In the genomic region with DNA sequence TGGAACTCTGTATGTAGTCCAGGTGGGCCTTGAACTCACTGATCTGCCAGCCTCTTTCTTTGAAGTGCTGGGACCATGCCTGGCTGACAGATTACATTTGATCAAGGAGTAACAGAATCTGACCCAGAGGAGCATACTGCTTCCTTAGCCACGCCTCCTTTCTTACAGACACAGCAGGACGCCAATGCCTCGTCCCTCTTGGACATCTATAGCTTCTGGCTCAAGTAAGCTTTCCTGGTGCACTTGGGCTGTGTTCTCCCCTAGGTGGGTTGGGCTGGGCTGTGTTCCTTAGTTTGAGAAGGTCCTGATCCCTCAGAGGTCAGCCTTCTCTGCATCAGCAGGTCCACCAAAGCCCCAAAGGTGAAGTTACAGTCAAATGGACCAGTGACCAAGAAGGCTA, we compare ENCODE assay signal across 27 mouse cellular contexts. TPM values are rescaled to one million over a fixed set of nuclear protein-coding genes. Genes with fewer than 3 reads are reported as not detected.
A peak's percentile ranks its signal among the peaks of the same experiment; 100 is the strongest.
DNase-seq lines count a peak whose midpoint lies in the region; ATAC-seq and TF ChIP-seq lines count a peak whose summit lies in the region.
"Had no signal": no experiment of that assay in that cellular context is flagged by ENCODE, and none has a peak within 500 bp of the region (broad histone marks: within the 10 kb centered on the region; RNA-seq: fewer than 3 reads in every experiment).

No protein-coding gene starts in this region.

- no peak overlapping the region for H3K4me2 ChIP-seq in embryonic facial prominence, embryonic 13.5 days
- no peak overlapping the region for H3K4me2 ChIP-seq in liver, embryonic 11.5 days
- no peak overlapping the region for H3K4me2 ChIP-seq in liver, postnatal 0 days (ENCODE audit: low read depth, low read length)
- H3K4me2 ChIP-seq: embryonic facial prominence, embryonic 15.5 days; heart, embryonic 11.5 days; hindbrain, embryonic 12.5 days had no signal

- 63% methylated on average over 3 of the region's 3 CpGs for WGBS in embryonic facial prominence, embryonic 13.5 days
- 67% methylated on average over 3 of the region's 3 CpGs for WGBS in embryonic facial prominence, embryonic 10.5 days
- 69% methylated on average over 3 of the region's 3 CpGs for whole genome bisulfite sequencing in liver, embryonic 11.5 days
- WGBS in liver, postnatal 0 days (ENCODE audit: insufficient replicate concordance), result 77% methylated on average over 3 of the region's 3 CpGs

- H3K4me1 ChIP-seq in embryonic facial prominence, embryonic 13.5 days, result peaks cover 22% of the 10 kb centered on the region
- peaks cover 19% of the 10 kb centered on the region for H3K4me1 ChIP-seq in embryonic facial prominence, embryonic 10.5 days
- H3K4me1 ChIP-seq in liver, embryonic 11.5 days (replicated peaks; ENCODE audit: control insufficient read depth, insufficient read depth, low read length), result peaks cover 29% of the 10 kb centered on the region
- peaks cover 17% of the 10 kb centered on the region for H3K4me1 ChIP-seq in liver, postnatal 0 days (ENCODE audit: insufficient read depth)

- TF ChIP-seq CTCF in liver, postnatal 0 days (IDR thresholded peaks at IDR 0.05; ENCODE audit: low read depth), result no peak

- no peak for ATAC-seq in embryonic facial prominence, embryonic 13.5 days (ENCODE audit: insufficient number of reproducible peaks, insufficient read depth, low FRiP score, low TSS enrichment, low read depth)
- no peak for ATAC-seq in liver, embryonic 11.5 days (replicated peaks; ENCODE audit: low FRiP score)
- ATAC-seq in liver, postnatal 0 days, result no peak
- ATAC-seq: activated CD4-positive, CD25-positive, alpha-beta regulatory T cell, adult 4 months; forebrain, embryonic 16.5 days; hindbrain, embryonic 16.5 days; inflammation-experienced regulatory T-cells, adult 6 months; intestine, postnatal 0 days had no signal

- H3K36me3 ChIP-seq in embryonic facial prominence, embryonic 13.5 days, result peaks cover 64% of the 10 kb centered on the region
- H3K36me3 ChIP-seq in embryonic facial prominence, embryonic 10.5 days (replicated peaks), result peaks cover 74% of the 10 kb centered on the region
- H3K36me3 ChIP-seq in liver, embryonic 11.5 days (ENCODE audit: control insufficient read depth, insufficient read depth, low read length), result peaks cover 60% of the 10 kb centered on the region
- H3K36me3 ChIP-seq in liver, postnatal 0 days (replicated peaks; ENCODE audit: insufficient read depth, low read length), result peaks cover 52% of the 10 kb centered on the region

- H3K9ac ChIP-seq in embryonic facial prominence, embryonic 13.5 days, result 0 out of 2 replicates have a peak overlapping the region, but pooled peaks have one; percentile 3
- H3K9ac ChIP-seq in liver, embryonic 11.5 days (ENCODE audit: low read depth, low read length), result no peak overlapping the region
- H3K9ac ChIP-seq in liver, postnatal 0 days (replicated peaks), result no peak overlapping the region
- H3K9ac ChIP-seq: embryonic facial prominence, embryonic 15.5 days; hindbrain, embryonic 12.5 days had no signal

- H3K27ac ChIP-seq in embryonic facial prominence, embryonic 13.5 days, result no peak overlapping the region
- no peak overlapping the region for H3K27ac ChIP-seq in embryonic facial prominence, embryonic 10.5 days (replicated peaks)
- H3K27ac ChIP-seq in liver, embryonic 11.5 days (ENCODE audit: low read depth, low read length), result no peak overlapping the region
- H3K27ac ChIP-seq in liver, postnatal 0 days (ENCODE audit: low read depth), result no peak overlapping the region
- H3K27ac ChIP-seq: embryonic facial prominence, embryonic 15.5 days; forebrain, embryonic 10.5 days; heart, adult 2 months; hindbrain, embryonic 12.5 days had no signal

- DNase-seq in embryonic facial prominence, embryonic 10.5 days (ENCODE audit: low spot score), result no peak
- DNase-seq in liver, embryonic 11.5 days (ENCODE audit: low spot score), result no peak
- no peak for DNase-seq in liver, postnatal 0 days
- peak; percentile 58 for DNase-seq in R1 (ENCODE audit: low read depth, low spot score)
- no peak for DNase-seq in urinary bladder, adult 2 months (ENCODE audit: low spot score)
- DNase-seq in testis, postnatal 14 days (ENCODE audit: low spot score), result no peak
- DNase-seq: adrenal gland, postnatal 14 days; B cell, adult 2 months; cerebellum, adult 11-12 months; cerebellum, adult 9-11 months; cerebellum, postnatal 36 days; gastrocnemius, postnatal 10 days; heart, adult 2 months; heart, postnatal 36 days had no signal

- no peaks in the 10 kb centered on the region for H3K27me3 ChIP-seq in embryonic facial prominence, embryonic 13.5 days
- no peaks in the 10 kb centered on the region for H3K27me3 ChIP-seq in embryonic facial prominence, embryonic 10.5 days (replicated peaks; ENCODE audit: low read depth, poor library complexity, severe bottlenecking)
- H3K27me3 ChIP-seq in liver, embryonic 11.5 days (replicated peaks; ENCODE audit: control insufficient read depth, insufficient read depth, low read length), result no peaks in the 10 kb centered on the region
- no peaks in the 10 kb centered on the region for H3K27me3 ChIP-seq in liver, postnatal 0 days (ENCODE audit: insufficient read depth, low read length)
- H3K27me3 ChIP-seq: embryonic facial prominence, embryonic 15.5 days; hindbrain, embryonic 12.5 days had no signal

- no peak for TF ChIP-seq EP300 in liver, postnatal 0 days (IDR thresholded peaks at IDR 0.05; ENCODE audit: low read depth)

- no peak overlapping the region for H3K4me3 ChIP-seq in embryonic facial prominence, embryonic 13.5 days
- no peak overlapping the region for H3K4me3 ChIP-seq in embryonic facial prominence, embryonic 10.5 days
- H3K4me3 ChIP-seq in liver, embryonic 11.5 days (ENCODE audit: low read depth, low read length), result 0 out of 2 replicates have a peak overlapping the region, but pooled peaks have one; percentile 15
- no peak overlapping the region for H3K4me3 ChIP-seq in liver, postnatal 0 days (ENCODE audit: low read depth, low read length)
- H3K4me3 ChIP-seq: heart, adult 2 months; hindbrain, embryonic 12.5 days had no signal

- no peaks in the 10 kb centered on the region for H3K9me3 ChIP-seq in embryonic facial prominence, embryonic 13.5 days
- H3K9me3 ChIP-seq in embryonic facial prominence, embryonic 10.5 days, result no peaks in the 10 kb centered on the region
- no peaks in the 10 kb centered on the region for H3K9me3 ChIP-seq in liver, embryonic 11.5 days (ENCODE audit: control insufficient read depth, low read length)
- no peaks in the 10 kb centered on the region for H3K9me3 ChIP-seq in liver, postnatal 0 days (ENCODE audit: low read length)
- H3K9me3 ChIP-seq: embryonic facial prominence, embryonic 15.5 days; forebrain, embryonic 10.5 days; hindbrain, embryonic 12.5 days had no signal

RNA-seq across cellular contexts. Expression of a gene that starts 2.9 kb away (rescaled TPM):
- polyA plus RNA-seq in embryonic facial prominence, embryonic 13.5 days (2015; fragmentation: Nextera tagmentation; extraction: Ambion mirVana), result 89.6 and 96.1 TPM in 2 replicates
- polyA plus RNA-seq in embryonic facial prominence, embryonic 10.5 days (2016; fragmentation: Nextera tagmentation; extraction: Ambion mirVana), result 161 and 167 TPM in 2 replicates
- polyA plus RNA-seq in liver, embryonic 11.5 days (2014; fragmentation: Nextera tagmentation; extraction: Ambion mirVana), result 211 TPM in 2 replicates
- 23.1 and 26.9 TPM in 2 replicates for polyA plus RNA-seq in liver, postnatal 0 days (2015; fragmentation: Nextera tagmentation; extraction: Ambion mirVana)
- polyA plus RNA-seq in urinary bladder, adult 2 months (2012; rRNA removed), result 27.7 and 30.1 TPM in 2 replicates

RNA-seq across cellular contexts. Expression of a gene that starts 33.5 kb away (rescaled TPM):
- polyA plus RNA-seq in embryonic facial prominence, embryonic 13.5 days (2015; fragmentation: Nextera tagmentation; extraction: Ambion mirVana), result 121 and 124 TPM in 2 replicates
- polyA plus RNA-seq in embryonic facial prominence, embryonic 10.5 days (2016; fragmentation: Nextera tagmentation; extraction: Ambion mirVana), result 95.0 and 97.8 TPM in 2 replicates
- polyA plus RNA-seq in liver, embryonic 11.5 days (2014; fragmentation: Nextera tagmentation; extraction: Ambion mirVana), result 67.5 and 78.9 TPM in 2 replicates
- polyA plus RNA-seq in liver, postnatal 0 days (2015; fragmentation: Nextera tagmentation; extraction: Ambion mirVana), result 32.3 and 34.4 TPM in 2 replicates
- polyA plus RNA-seq in urinary bladder, adult 2 months (2012; rRNA removed), result 222 and 238 TPM in 2 replicates

RNA-seq across cellular contexts. Expression of a gene that starts 33.8 kb away (rescaled TPM):
- polyA plus RNA-seq in embryonic facial prominence, embryonic 13.5 days (2015; fragmentation: Nextera tagmentation; extraction: Ambion mirVana), result 33.2 and 38.8 TPM in 2 replicates
- 55.2 and 65.1 TPM in 2 replicates for polyA plus RNA-seq in embryonic facial prominence, embryonic 10.5 days (2016; fragmentation: Nextera tagmentation; extraction: Ambion mirVana)
- 73.2 and 77.2 TPM in 2 replicates for polyA plus RNA-seq in liver, embryonic 11.5 days (2014; fragmentation: Nextera tagmentation; extraction: Ambion mirVana)
- 7.7 and 8.1 TPM in 2 replicates for polyA plus RNA-seq in liver, postnatal 0 days (2015; fragmentation: Nextera tagmentation; extraction: Ambion mirVana)
- polyA plus RNA-seq in urinary bladder, adult 2 months (2012; rRNA removed), result 15.4 and 17.9 TPM in 2 replicates

RNA-seq across cellular contexts. Expression of a gene that starts 53.2 kb away (rescaled TPM):
- polyA plus RNA-seq in embryonic facial prominence, embryonic 13.5 days (2015; fragmentation: Nextera tagmentation; extraction: Ambion mirVana), result 0.25 and 0.28 TPM in 2 replicates
- polyA plus RNA-seq in embryonic facial prominence, embryonic 10.5 days (2016; fragmentation: Nextera tagmentation; extraction: Ambion mirVana), result 0.10 TPM in 1 of 2 replicates, not detected in the other
- not detected in 2 replicates for polyA plus RNA-seq in liver, embryonic 11.5 days (2014; fragmentation: Nextera tagmentation; extraction: Ambion mirVana)
- 0.24 and 0.26 TPM in 2 replicates for polyA plus RNA-seq in liver, postnatal 0 days (2015; fragmentation: Nextera tagmentation; extraction: Ambion mirVana)
- polyA plus RNA-seq in urinary bladder, adult 2 months (2012; rRNA removed), result not detected in 2 replicates
- polyA plus RNA-seq: activated CD4-positive, CD25-positive, alpha-beta regulatory T cell, adult 4 months; erythroblast, embryonic 14.5 days; forebrain, embryonic 16.5 days; frontal cortex, adult 2 months; heart, embryonic 11.5 days; heart, embryonic 16.5 days; hindbrain, embryonic 12.5 days; hindbrain, embryonic 16.5 days; inflammation-experienced regulatory T-cells, adult 6 months; intestine, postnatal 0 days had no signal
